Mouse (Mus musculus): ENCODE measurements around the gene Defa37.
"Not testable (repeated sequence)": the region's sequence is repeated elsewhere in the genome, so short reads cannot be mapped to it uniquely, and the experiment has no call there.

Gene Defa37

DNA sequence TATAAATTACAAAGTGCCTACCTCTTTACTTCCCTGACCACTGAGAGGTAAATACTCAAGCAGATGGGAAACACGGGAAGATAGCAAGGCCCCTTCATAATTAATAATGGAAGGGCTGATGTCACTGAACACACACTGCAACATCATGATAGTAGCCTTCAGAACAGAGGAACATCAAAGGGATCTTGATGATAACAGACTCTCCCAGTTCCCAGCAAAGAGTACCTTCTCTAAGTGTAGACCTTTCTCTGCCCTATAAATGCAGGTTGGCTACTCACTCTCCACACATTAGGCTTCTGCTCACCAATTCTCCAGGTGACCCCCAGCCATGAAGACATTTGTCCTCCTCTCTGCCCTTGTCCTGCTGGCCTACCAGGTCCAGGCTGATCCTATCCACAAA, at the start of gene Defa37:
TSS of gene Defa37 (plus strand) at position 301 of the 400 bp plus-strand sequence.
- in situ Hi-C loops (cut with MboI; ENCODE audit: low sequenced_read_pairs): not testable (repeated sequence)

GRCm38 (mm10) chr8:21528732-21529131, 36.5 kb upstream of the Defa37 start, which contains the start of gene Defa32:
Gene Defa32, plus strand, starts transcription at chr8:21529032.
- in situ Hi-C loops (cut with MboI; ENCODE audit: low sequenced_read_pairs): not testable (repeated sequence)

DNA sequence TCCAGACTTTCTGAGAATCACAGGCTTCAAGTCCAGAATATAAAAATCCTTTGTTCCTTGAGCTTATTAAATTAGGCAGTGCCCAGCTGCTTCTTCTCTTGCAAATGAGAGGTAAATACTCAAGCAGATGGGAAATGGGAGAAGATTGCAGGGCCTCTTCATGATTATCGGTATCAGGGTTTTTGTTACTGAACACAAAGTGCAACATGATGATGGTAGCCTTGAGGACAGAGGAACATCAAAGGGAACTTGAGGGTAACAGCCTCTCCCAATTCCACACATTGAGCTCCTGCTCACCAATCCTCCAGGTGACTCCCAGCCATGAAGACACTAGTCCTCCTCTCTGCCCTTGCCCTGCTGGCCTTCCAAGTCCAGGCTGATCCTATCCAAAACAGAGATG, 17.5 kb downstream of the Defa37 start, which contains the start of gene Defa28:
TSS of gene Defa28 (plus strand) at position 301 of the 400 bp plus-strand sequence.
- in situ Hi-C loops (cut with MboI; ENCODE audit: low sequenced_read_pairs): not testable (repeated sequence)

DNA sequence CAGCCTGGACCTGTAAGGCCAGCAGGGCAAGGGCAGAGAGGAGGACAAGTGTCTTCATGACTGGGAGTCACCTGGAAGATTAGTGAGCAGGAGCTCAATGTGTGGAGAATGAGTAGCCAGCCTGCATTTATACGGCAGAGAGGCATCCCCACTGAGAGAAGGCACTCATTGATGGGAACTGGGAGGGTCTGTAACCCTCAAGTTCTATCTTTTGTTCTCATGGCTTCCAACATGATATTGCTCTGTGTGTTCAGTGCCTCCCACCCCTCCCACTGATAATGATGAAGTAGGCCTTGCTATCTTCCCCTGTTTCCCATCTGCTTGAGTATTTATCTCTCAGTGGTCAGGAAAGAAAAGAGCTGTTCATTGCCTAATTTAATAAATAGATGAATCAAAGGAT, 29.2 kb downstream of the Defa37 start, which contains the start of gene Gm7861:
TSS of gene Gm7861 (minus strand) at position 101 of the 400 bp plus-strand sequence.
- in situ Hi-C loops (cut with MboI; ENCODE audit: low sequenced_read_pairs): not testable (repeated sequence)

Data from CH12F3 (cell line).